Mouse (Mus musculus): ENCODE measurements around the gene Chdh. TPM values are rescaled to one million over a fixed set of nuclear protein-coding genes. Genes with fewer than 3 reads are reported as not detected.

Gene Chdh
- polyA plus RNA-seq, 1 experiment, result 2.5 TPM

DNA sequence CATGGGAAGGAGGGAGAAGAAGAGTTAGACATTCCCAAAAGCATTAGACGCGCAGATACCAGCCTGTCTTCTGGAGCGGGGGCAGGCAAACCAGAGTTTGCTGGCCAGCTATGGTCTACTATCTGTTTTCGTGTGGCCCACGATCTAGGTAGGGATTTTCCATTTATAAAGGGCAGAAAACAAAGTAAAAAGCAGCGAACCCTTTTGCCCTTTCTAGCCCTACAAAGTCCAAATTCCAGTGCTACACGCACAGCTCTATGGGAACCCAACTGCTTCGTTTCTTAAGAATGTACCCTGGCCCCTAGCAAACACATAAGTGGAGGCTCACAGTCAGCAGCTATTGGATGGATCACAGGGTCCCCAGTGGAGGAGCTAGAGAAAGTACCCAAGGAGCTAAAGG, 41.5 kb downstream of the Chdh start:
- no peak for DNase-seq (ENCODE audit: low read depth in 1 of 2, low spot score in 2 of 2)
- Histone ChIP-seq H3K36me3 (ENCODE audit: control insufficient read depth, insufficient read depth, low read length) (no peaks in the 10 kb centered on the region), H3K27me3 (ENCODE audit: control insufficient read depth, insufficient read depth, low read length) (no peaks in the 10 kb centered on the region), H3K4me3 (ENCODE audit: extremely low read depth, insufficient read depth, insufficient read length) (no peak overlapping the region), H3K4me1 (ENCODE audit: control insufficient read depth, insufficient read depth, insufficient read length) (no peaks in the 10 kb centered on the region), H3K27ac (ENCODE audit: insufficient read depth, low read length) (no peak overlapping the region)
- 91% methylated on average over 8 of the region's 8 CpGs for WGBS
- TF ChIP-seq POLR2A (IDR thresholded peaks at IDR 0.05; ENCODE audit: low read depth, low read length) (no peak), CTCF (IDR thresholded peaks at IDR 0.05; ENCODE audit: extremely low read depth, insufficient read depth, insufficient read length, insufficient replicate concordance) (no peak)

DNA sequence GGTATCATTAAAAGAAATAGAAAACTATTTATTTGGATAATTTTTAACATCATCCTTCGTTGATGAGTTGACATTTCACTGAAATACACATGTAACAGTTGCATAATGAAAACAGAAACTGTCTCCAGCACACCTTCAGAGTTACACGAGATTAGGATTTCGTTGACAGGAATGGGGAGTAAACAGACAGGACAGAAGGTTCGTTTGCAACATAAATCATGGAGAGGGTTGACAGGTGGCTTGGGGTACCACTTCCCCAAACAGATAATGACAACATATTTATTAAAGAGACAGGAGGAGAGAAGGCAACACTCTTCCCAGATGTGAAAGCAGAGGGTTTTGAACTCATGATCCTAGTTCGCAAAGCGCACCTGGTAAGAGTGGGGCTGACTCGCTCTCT, 46.1 kb downstream of the Chdh start:
- Histone ChIP-seq H3K27me3 (ENCODE audit: control insufficient read depth, insufficient read depth, low read length) (no peaks in the 10 kb centered on the region), H3K27ac (ENCODE audit: insufficient read depth, low read length) (no peak overlapping the region), H3K4me1 (ENCODE audit: control insufficient read depth, insufficient read depth, insufficient read length) (no peaks in the 10 kb centered on the region), H3K4me3 (ENCODE audit: extremely low read depth, insufficient read depth, insufficient read length) (no peak overlapping the region), H3K36me3 (ENCODE audit: control insufficient read depth, insufficient read depth, low read length) (no peaks in the 10 kb centered on the region)
- no peak for TF ChIP-seq POLR2A (IDR thresholded peaks at IDR 0.05; ENCODE audit: low read depth, low read length)
- TF ChIP-seq CTCF (IDR thresholded peaks at IDR 0.05; ENCODE audit: extremely low read depth, insufficient read depth, insufficient read length, insufficient replicate concordance), result no peak
- DNase-seq (ENCODE audit: low read depth in 1 of 2, low spot score in 2 of 2), result no peak
- WGBS, result 51% methylated on average over 7 of the region's 7 CpGs

DNA sequence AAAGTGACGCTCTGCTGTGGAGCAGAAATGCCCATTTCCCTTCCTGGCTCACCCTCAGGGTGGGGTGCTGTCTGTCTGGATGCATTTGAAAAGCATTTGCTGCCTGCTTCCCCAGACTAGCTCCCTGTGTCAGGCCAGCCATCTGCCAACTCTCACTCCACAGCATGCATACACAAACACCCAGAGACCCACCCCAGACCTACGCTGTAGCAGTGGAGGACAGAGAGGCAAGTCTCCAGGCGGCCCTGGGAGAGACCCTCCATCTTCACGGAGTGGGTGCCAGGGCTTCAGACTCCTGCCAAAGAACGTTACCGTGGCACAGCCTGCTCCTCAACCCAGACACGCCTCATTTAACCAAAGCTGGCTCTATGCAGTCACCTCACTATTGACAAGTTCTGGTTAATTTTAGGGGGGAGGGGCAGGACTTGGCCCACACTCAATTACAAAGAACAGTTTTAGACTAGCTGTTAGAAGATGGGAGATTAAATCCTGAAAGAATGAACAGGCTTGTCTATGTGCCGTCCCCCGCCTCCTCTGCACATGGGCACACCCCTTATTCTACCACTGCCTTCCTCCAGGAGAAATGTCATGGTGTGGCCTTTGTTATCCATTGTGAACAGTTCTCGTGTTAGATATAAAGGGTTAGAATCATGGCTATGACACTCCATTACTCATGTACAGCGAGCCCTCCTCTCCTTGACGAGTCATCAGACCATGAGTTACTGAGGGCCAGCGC, 47.4 kb downstream of the Chdh start:
- WGBS, result 83% methylated on average over 13 of the region's 13 CpGs
- TF ChIP-seq CTCF (IDR thresholded peaks at IDR 0.05; ENCODE audit: extremely low read depth, insufficient read depth, insufficient read length, insufficient replicate concordance), result no peak
- no peak for TF ChIP-seq POLR2A (IDR thresholded peaks at IDR 0.05; ENCODE audit: low read depth, low read length)

DNA sequence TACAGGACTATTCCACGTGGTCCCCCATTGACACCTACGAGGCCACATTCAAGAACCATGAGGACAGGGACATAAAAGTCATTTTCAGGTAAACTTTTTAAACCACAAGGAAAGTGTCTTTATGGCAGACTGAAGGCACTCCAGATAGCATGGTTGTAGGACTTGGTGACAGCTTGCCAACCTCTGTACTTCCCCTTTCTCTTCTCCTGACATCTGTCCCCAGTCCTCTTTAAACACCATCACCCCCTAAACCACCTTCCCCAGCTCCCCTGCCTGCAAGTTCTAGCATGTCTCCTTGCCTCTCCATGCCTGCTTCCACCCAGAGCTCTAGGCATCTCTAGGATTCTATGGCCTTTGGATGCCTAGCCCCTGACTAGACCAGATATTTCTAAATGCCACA, 56.0 kb downstream of the Chdh start:
- Histone ChIP-seq H3K4me1 (ENCODE audit: control insufficient read depth, insufficient read depth, insufficient read length) (no peaks in the 10 kb centered on the region), H3K27ac (ENCODE audit: insufficient read depth, low read length) (no peak overlapping the region), H3K27me3 (ENCODE audit: control insufficient read depth, insufficient read depth, low read length) (no peaks in the 10 kb centered on the region), H3K36me3 (ENCODE audit: control insufficient read depth, insufficient read depth, low read length) (no peaks in the 10 kb centered on the region), H3K4me3 (ENCODE audit: extremely low read depth, insufficient read depth, insufficient read length) (no peak overlapping the region)
- no peak for DNase-seq (ENCODE audit: low read depth in 1 of 2, low spot score in 2 of 2)
- WGBS, result 34% methylated on average over 2 of the region's 2 CpGs
- no peak for TF ChIP-seq POLR2A (IDR thresholded peaks at IDR 0.05; ENCODE audit: low read depth, low read length)
- TF ChIP-seq CTCF (IDR thresholded peaks at IDR 0.05; ENCODE audit: extremely low read depth, insufficient read depth, insufficient read length, insufficient replicate concordance), result no peak

More for the DNA sequence above, 47.4 kb downstream of the Chdh start:
- no peaks in the 10 kb centered on the region for H3K27me3 ChIP-seq (ENCODE audit: control insufficient read depth, insufficient read depth, low read length)
- DNase-seq (ENCODE audit: low read depth in 1 of 2, low spot score in 2 of 2), result no peak
- no peak overlapping the region for H3K4me3 ChIP-seq (ENCODE audit: extremely low read depth, insufficient read depth, insufficient read length)
- H3K27ac ChIP-seq (ENCODE audit: insufficient read depth, low read length), result no peak overlapping the region
- no peaks in the 10 kb centered on the region for H3K36me3 ChIP-seq (ENCODE audit: control insufficient read depth, insufficient read depth, low read length)
- no peaks in the 10 kb centered on the region for H3K4me1 ChIP-seq (ENCODE audit: control insufficient read depth, insufficient read depth, insufficient read length)

DNA sequence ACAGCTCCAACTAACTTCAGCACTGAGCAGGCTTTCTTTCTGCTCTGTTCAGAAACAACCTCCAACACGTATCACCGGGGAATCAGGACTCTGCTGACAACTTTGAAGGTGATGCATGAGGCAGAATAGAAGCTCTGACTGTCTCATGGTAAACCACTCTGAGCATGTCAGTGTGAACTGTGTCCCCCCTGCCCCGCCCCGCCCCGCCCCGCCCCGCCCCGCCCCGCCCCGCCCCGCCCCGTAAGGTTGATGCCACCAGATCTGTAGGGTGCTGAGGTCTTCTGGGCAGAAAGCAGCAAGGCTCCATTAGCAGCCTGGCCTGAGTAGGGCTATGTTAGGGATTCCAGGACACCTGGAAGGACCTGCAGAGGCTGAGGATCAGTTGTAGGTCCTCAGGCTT, 57.9 kb downstream of the Chdh start:
- TF ChIP-seq CTCF (IDR thresholded peaks at IDR 0.05; ENCODE audit: extremely low read depth, insufficient read depth, insufficient read length, insufficient replicate concordance), result no peak
- TF ChIP-seq POLR2A (IDR thresholded peaks at IDR 0.05; ENCODE audit: low read depth, low read length), result no peak
- 95% methylated on average over 12 of the region's 12 CpGs for WGBS

DNA sequence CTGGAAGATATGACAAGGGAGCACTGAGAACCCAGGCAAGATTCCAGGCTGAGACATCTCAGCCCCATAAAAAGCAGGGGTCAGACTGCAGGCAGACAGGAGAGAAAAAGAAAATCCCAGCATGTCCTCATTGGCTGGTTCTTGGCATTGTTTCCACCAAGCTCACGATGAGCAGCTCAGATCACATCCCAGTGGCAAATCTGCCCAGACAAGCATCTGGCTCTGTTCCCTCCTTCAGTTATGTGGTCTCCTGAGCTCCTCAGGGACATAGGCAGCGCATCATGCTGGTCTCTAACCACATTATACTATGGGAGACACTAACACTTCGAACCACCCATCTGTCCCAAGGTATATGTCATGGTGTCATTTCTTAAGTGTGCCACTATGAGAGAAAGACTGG, 59.7 kb downstream of the Chdh start:
- H3K4me1 ChIP-seq (ENCODE audit: control insufficient read depth, insufficient read depth, insufficient read length), result no peaks in the 10 kb centered on the region
- H3K27ac ChIP-seq (ENCODE audit: insufficient read depth, low read length), result no peak overlapping the region
- no peak overlapping the region for H3K4me3 ChIP-seq (ENCODE audit: extremely low read depth, insufficient read depth, insufficient read length)
- WGBS, result 82% methylated on average over 3 of the region's 3 CpGs
- TF ChIP-seq CTCF (IDR thresholded peaks at IDR 0.05; ENCODE audit: extremely low read depth, insufficient read depth, insufficient read length, insufficient replicate concordance), result no peak
- TF ChIP-seq POLR2A (IDR thresholded peaks at IDR 0.05; ENCODE audit: low read depth, low read length), result no peak
- no peak for DNase-seq (ENCODE audit: low read depth in 1 of 2, low spot score in 2 of 2)
- no peaks in the 10 kb centered on the region for H3K36me3 ChIP-seq (ENCODE audit: control insufficient read depth, insufficient read depth, low read length)
- H3K27me3 ChIP-seq (ENCODE audit: control insufficient read depth, insufficient read depth, low read length), result no peaks in the 10 kb centered on the region

More for the DNA sequence above, 57.9 kb downstream of the Chdh start:
- Histone ChIP-seq H3K27me3 (ENCODE audit: control insufficient read depth, insufficient read depth, low read length) (no peaks in the 10 kb centered on the region), H3K4me3 (ENCODE audit: extremely low read depth, insufficient read depth, insufficient read length) (no peak overlapping the region), H3K36me3 (ENCODE audit: control insufficient read depth, insufficient read depth, low read length) (no peaks in the 10 kb centered on the region), H3K4me1 (ENCODE audit: control insufficient read depth, insufficient read depth, insufficient read length) (no peaks in the 10 kb centered on the region), H3K27ac (ENCODE audit: insufficient read depth, low read length) (no peak overlapping the region)
- DNase-seq (ENCODE audit: low read depth in 1 of 2, low spot score in 2 of 2), result no peak

DNA sequence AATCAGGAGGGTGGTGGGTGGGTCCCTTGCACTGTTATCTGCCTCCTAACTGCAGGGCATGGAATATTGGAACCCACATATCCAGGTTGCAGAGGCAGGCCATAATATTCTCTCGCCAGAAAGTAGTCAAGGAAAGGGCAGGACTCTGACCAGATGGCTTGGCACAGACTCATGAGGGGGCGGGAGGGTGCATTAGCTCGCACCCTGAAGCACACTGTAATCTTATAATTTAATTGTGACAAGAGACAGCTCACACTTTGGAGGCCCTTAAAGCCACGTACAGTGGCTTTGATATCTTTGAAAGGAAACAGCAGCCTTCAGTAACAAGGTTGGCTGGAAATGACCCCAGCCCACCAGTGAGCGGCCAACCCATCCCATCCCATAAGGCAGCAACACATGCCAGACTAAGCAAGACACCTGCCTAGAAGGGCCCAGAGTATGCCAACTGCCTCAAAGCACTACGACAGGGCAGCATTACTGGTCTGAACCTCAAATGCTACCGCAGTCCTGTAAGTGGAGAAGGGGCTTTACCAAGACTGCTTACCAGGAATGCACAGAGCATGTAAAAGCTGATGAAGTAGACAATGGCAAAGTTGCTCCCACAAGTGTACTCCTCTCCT, 66.6 kb downstream of the Chdh start:
- H3K4me3 ChIP-seq (ENCODE audit: extremely low read depth, insufficient read depth, insufficient read length), result no peak overlapping the region
- no peaks in the 10 kb centered on the region for H3K4me1 ChIP-seq (ENCODE audit: control insufficient read depth, insufficient read depth, insufficient read length)
- 83% methylated on average over 7 of the region's 7 CpGs for WGBS
- H3K27me3 ChIP-seq (ENCODE audit: control insufficient read depth, insufficient read depth, low read length), result no peaks in the 10 kb centered on the region
- no peaks in the 10 kb centered on the region for H3K36me3 ChIP-seq (ENCODE audit: control insufficient read depth, insufficient read depth, low read length)
- DNase-seq (ENCODE audit: low read depth in 1 of 2, low spot score in 2 of 2), result no peak
- no peak for TF ChIP-seq POLR2A (IDR thresholded peaks at IDR 0.05; ENCODE audit: low read depth, low read length)
- H3K27ac ChIP-seq (ENCODE audit: insufficient read depth, low read length), result no peak overlapping the region
